Mouse (Mus musculus) cerebellum, adult 8-10 months (tissue): ENCODE measurements at regions not wholly inside any gene's neighbourhood (a gene's known extent, or its start where the extent isn't known, plus 50 kb on each side); places are given as distances from the start of the nearest gene placed in this dataset.
"Not testable (repeated sequence)": the region's sequence is repeated elsewhere in the genome, so short reads cannot be mapped to it uniquely, and the experiment has no call there.

Experiments
- DNase-seq: peaks from one replicate; pipeline ENCODE4 v3.0.0; 2022

DNA sequence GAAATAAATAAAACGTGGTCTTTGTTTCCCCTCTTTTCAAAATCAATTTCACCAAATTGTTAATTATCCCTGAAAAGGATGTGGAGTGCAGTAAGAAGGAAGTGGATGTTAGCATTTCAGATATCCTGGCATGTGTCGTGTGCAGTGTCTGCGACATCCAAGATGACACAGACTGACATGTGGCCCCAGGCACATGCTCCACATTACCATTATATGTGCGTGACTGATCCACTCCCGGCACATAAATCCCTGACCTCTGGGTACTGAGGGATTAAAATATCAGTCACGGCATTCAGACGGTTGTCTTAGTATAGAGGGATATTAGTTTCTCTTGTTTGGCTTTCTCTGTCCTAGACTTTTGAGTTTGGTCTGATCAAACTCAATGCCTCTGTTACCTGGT, 168.0 kb upstream of the Slc25a13 start:
- DNase-seq: no peak

DNA sequence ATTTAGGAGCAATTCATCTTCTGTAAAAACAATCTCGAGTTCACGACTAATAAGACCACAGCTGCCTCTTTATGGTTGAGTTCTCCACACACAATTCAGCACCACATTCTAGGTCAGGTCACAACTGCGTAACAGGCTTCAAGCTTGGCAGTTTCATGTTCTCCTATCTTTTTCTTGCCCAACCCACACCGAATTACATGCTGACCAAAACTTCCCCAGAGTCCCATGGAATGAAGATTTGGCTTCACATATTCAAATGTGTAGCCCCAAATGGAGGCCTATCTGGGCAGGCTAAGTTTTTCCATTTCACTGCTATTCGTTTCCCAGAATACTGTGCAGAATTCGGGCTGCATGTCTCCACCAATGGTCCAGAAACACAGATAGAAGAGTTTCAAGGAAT, 167.5 kb upstream of the Slc25a13 start:
- DNase-seq: no peak

DNA sequence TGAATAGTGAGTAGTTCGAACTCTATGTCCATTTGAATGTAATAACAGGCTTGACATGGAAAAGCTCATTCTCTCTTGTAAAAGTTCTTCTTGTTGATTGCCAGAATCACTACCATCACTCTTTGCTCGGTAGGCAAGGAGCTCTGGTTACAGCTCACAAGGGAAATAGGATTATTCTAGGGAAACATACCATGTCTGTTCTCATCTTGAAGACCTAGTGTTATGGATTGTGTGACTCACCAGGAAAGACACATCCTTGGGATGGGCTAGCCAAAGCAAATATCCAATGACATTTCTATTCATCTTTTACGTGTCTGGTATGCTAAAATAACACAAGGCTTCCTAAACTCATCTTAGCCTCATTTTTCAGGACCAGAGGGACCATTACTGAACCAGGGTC, 155.4 kb upstream of the Slc25a13 start:
- DNase-seq: no peak

DNA sequence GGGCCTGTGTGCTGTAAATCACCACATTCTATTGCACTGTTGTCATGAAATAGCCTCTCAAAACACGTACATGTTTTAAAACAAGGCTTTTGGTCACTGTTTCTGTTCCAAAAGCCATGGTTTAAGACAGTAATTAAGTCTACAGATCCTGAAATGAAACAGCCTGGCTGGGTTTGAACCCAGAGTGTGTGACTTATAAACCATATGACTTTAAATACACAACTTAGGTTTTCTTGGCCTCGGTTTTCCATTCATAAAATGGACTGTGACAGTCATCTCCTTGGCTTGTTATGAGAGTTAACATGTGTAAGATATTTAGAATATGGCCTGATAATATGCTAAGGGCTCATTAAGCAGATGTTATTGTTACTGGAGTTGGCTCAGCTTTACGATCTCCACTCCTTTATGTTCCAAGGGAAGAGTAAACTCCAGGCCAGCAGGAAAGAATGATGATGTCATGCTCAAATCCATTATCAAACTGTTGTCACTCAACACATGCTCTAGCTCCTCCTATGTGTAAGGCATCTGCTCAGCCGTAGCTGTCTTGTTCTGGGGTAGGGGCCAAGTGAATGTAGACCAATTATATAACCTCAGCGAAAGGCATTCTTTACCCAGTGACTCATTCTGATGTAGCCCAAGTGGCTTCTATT, 154.6 kb upstream of the Slc25a13 start:
- DNase-seq: no peak

DNA sequence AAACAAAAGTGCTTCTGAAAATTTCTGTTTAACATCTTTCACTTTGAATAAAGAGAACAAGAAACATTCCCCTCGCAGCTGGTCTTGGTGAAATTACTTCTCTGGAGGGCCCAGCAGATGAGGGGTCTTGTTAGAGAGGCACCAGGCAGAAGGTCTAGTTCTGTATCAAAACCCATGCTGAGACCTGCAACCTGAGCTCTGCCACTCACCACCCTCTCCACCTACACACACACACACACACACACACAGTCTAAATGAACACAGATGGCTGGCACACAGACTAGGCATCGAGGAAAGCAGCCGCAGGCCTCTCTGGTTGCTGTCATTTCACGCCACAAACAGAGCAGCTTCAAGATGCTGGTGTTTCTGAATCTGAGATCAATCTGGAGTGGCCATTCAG, 147.1 kb upstream of the Slc25a13 start:
- no peak for DNase-seq

DNA sequence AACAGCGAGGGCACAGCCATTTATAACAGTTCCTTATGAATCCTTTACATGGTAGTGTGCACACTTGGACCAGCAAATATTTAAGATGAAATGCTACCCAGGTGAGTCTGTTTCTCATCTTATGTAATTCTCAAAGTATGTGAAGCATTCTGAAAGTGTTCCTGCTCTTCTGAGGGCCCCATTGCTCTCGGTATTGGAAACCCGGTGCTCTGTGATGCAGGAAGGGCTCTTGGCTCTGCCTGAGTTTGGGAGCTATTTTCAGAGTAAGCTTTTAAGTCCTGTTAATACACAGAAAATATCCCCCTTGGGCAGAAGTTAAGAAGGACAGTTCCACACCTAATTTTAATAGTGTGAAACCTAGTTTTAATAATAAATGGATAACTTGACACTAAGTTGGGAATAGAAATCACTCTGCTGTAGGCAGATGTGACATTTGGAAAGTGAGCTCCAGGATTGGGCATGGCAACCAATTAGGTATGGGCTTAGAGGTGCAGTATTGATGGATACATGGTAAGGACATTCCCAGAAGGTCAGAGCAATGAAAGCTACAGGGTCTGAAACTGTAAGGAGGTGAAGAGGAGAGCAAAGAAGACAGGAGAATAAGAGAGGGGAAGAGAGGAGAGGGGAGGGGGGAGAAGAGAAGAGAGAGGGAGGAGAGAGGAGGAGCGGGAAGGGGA, 145.8 kb upstream of the Slc25a13 start:
- no peak for DNase-seq

DNA sequence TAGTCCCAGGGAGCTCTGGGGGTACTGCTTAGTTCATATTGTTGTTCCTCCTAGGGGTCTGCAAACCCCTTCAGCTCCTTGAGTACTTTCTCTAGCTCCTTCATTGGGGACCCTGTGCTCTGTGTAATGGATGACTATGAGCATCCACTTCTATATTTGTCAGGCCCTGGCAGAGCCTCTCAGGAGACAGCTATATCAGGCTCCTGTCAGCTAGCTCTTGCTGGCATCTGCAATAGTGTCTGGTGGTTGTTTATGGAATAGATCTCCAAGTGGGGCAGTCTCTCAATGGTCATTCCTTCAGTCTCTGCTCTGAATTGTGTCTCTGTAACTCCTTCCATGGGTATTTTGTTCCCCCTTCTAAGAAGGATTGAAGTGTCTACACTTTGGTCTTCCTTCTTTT, 144.2 kb upstream of the Slc25a13 start:
- not testable (repeated sequence) for DNase-seq

DNA sequence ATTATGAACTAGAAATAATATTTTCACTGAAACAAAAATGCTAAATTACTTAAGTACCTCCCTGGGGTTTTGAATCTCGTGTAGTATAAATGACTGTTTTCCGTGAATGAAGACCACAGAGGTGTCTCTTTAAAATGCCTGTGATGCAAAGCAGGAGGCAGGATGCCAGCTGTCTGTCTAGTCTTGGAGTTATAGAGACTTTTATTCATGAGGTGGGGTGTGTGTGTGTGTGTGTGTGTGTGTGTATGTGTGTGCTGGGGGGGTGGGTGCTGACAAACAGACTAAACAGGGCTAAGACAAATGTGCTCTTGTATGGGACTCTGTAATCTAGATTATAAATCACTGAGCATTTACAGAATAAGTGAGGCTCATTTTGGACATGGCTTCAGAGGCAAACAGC, 140.5 kb upstream of the Slc25a13 start:
- DNase-seq: no peak

DNA sequence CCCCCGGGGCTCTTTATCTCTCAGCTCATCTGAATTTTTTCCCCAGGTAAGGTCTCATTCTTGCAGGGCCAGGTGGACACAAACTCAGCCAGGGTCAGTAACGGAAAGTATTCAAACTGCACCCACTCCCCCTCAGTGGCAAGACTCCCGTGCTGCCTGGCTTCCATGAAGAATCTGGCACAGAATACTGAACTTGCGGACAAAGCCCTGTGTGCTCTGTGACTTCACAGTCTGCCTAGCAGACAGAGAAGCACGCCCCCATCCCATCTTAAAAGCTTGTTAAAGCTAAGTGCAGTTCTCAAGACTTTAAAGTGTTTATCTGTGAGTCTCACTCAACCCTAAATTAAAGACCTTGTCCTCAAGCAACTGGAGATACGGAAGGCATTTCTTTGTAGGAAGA, 140.0 kb upstream of the Slc25a13 start:
- no peak for DNase-seq

DNA sequence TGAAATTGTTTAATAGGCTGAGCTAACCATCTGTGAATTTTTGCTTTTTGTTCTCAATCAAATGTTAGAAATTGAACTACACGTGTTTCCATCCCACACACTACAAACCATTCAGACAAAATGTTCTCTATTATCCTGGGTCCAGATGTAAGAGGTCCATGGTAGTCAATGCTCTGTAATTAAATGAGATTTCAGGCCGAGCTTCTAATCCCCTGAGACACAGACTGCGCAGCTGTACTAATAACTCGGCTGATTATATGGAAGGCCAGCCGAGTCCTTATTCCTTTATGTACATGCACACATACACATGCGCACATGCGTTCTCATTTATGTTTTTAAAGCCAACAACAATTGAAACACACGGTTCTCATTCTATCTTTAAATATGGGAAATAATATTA, 118.3 kb upstream of the Slc25a13 start:
- DNase-seq: no peak

DNA sequence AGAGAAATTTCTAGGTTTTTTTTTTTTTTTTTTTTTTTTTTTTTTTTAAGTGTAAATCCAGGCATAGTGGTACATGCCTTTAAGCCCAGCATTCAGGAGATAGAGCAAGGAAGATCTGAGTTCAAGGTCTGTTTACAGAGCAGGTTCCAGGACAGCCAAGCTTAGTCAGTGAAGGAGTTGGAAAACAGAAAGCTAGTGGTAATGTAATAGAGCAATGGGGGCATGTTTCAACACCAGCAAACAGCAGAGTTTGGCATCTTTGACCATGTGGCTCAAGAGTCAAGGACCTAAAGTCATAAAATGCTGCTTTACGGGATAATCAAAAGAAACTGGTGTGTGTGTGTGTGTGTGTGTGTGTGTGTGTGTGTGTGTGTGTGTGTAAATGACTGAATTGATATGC, 113.3 kb upstream of the Slc25a13 start:
- DNase-seq: no peak

DNA sequence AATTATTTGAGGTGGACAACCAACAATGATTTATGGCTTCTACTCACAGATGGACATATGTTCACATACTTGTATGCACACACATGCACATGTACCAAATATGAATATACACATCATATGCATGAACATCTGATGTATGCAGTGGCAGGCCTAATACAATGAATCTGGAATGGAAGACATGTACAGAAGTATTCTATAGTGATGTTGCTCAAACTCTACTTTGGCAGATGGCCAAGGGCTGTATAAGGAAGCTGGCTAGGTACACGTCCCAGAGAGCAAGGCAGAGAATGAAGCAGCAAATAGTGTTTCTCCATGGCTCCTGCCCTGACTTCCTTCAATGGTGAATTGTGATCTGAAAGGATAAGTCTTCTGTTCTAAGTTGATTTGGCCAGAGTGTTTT, 108.5 kb upstream of the Slc25a13 start:
- DNase-seq: no peak

DNA sequence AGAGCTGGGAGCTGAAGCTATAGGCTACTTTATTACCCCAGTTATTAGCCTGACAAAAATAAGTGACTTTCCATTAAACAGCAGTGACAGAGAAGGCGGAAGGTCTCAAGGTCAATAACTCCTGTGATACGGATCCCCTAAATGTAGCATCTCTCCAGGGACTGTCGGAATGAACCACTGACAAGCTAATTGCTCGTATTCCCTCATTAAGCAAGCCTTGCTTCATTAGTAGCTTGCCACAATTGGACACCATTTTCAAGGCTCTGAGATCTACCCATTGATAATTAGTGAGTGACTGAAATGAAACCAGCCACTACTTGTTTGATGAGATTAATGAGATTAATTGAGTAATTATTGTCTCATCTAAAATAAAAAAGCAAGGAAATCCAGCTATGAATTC, 99.8 kb upstream of the Slc25a13 start:
- no peak for DNase-seq

DNA sequence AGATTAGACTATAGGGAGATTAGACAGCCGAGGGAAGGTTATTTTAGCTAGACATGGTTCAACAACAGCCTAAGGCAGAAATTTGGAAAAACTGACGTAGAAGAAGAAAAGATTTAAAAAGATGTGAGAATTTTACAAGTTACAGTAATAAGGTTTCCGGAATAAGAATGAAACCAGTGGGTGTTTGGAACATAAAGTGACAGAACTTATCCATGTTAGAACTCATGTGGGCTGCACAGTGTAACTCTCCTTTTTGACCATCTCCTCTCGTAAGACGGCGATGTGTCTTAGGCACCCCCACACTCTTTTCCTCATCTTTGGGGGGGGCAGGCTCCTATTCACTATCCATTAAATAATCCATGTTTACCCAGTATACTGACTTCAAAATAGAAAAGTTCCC, 96.2 kb upstream of the Slc25a13 start:
- DNase-seq: no peak

DNA sequence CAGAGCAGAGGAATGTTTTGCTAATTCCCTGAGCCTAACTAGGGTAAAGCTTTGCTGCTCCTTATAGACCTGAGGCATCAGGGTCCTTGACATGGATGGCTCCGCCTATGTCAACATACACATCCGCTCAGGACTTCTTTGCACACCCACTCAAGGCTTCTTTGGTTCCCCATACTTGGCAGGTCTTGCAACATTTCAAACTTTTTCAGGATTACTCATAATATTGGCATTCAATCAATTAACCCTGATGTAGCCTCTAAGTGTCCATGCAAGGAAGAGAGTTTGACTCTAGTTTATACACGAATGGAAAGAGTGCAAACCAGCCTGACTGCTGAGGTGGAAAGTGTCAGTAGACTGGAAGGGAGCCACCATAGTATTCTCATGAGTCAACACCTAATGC, 93.2 kb upstream of the Slc25a13 start:
- no peak for DNase-seq

DNA sequence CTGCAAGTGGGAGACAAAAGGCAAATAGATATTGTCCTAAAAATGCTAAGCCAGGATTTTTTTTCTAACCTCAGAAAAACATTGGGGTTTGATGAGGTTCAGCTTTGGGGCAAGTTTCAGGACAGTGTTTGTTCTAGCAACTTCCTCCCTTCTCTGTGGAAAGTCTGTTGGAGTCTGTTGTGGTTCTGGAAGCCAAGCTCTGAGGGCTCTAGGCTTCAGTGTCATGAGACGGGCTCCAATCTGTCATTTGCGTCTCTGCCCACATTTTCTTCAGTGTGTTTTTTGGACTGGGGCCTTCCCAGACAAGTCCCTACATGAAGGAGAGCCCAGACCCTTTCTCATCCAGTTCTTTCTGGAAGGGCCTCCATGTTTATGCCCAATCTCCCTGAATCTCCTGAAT, 90.6 kb upstream of the Slc25a13 start:
- no peak for DNase-seq

DNA sequence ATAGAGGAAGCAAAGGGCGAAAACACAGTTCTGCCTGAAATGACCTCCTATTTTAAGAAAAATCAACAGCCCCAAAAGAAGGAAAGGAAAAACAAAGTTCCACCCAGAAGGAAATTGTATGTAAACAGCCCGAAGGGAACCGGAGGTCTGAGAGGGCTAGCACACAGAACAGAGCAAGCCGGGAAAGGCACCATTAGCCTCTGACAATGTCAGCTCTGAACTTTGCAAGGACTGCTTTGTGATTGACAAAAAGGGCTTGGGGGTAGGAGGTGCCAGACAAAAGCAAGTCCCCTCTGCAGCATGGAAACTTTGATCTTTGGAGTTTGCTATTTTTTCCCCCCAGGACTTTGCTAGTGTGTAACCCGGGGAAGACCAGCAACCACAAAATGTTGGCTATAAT, 86.8 kb upstream of the Slc25a13 start:
- DNase-seq: no peak

DNA sequence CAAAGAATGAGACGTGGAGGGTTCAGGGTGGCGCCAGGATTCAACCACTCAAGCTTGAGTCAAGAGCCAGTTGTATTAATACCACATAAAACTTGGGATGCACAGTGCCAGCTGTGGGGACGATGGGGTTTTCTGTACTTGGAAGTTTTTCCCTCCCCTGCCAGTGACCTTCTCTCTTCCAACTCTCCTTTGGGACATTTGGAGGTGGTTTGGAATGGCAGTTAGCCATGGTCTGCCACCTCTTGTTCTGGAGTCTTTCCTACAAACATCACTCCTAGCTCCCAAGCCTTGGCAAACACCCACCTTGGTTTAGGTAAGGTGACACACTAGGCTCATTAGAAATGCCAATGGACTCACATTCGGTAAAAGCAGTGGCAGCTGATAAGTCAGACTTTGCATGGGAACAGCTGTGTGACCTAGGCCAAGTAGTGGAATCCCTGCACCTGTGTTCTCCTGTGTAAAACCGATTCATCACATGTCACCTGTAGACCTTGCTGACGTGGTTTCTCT, 84.1 kb upstream of the Slc25a13 start:
- DNase-seq: no peak

DNA sequence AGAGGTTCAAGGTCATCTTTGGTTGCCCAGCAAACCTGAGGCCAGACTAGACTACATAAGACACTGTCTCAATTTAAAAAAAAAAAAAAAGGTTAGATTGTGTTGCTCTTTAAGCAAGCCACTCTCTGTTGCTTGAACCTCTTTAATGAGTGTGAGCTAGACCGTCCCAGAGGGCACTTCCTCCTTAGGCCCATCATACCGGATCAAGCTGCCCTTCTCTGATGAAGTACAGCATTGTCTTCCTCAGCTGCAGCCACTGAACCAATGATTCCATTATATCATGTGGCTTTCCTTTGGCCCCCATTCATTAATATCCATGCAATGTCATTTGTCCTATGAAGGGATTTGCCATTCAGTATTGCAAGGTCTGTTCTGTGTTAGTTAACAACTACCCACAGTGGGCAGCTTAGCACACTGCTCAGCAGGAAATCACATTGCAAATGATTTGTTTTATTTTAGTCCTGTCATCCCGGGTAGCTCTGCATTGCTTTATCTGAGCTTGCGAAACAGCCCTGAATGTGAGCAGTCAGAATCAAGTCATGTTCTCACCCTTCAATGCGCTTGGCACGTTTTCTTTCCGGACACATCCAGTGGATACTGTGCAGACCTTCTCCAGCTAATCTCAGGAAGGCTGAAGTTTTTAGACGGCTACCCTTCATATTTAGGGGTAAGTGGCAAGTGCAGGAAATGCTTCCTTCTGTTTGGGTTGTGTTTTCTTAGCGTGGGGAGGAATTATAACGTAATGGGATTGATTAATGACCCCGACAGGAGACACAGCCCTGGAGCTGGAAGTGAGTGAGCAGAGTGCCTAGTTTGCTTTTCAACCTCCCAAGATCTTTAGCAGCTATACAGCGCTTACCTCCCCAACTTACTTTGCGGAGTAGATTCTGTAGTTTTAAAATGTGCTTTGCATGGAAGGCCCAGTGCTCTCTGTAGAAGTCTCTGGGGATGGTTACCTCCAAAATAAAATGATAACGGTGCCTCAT, 82.2 kb upstream of the Slc25a13 start:
- DNase-seq: no peak

DNA sequence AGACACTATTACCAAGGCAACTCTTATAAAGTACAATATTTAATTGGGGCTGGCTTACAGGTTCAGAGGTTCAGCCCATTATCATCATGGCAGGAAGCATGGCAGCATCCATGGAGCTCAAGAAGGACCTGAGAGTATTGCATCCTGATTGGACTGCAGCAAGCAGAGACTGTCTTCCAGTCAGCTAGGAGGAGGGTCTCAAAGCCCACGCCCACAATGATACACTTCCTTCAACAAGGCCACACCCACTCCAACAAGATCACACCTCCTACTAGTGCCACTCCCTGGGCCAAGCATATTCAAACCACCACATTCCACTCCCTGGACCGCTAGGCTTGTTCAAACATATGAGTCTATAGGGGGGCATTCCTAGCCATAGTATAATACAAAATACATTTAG, 78.6 kb upstream of the Slc25a13 start:
- not testable (repeated sequence) for DNase-seq

DNA sequence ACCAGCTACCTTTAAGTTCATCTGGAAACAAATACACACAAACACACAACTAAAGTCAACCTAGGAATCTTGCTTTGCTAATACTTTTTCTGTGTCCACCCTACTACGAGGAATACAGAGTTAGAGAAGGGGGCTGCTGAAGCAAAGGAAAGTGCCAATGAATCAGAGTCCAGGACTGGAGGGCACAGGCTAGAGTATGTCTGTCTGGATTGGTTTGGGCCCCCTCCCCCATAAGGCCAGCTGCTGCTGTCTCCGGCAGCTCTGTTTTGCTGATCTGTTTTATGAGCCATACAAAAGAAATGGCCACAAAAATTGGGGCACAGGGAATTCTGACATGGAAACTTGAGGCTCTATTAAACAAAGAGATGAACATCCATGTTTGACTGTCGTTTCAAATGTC, 74.8 kb upstream of the Slc25a13 start:
- no peak for DNase-seq

DNA sequence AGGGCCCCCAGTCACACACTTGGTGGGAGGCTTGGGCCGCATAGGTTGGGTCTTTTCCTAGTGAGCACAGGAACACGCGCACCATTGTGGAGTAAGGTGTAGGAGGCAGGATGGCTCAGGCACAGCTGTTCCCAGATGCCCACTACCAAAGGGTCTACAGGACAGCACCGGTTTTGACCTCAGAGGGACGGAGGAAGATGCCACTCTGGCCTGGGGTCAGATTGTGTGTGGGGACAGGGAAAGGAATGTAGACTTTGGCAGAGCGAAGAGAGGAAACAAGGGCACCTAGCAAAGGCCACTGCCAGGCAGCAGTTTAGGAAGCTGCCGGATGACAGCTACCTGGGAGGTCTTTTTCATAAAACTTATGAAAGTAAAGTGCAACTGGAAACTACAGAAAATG, 73.5 kb upstream of the Slc25a13 start:
- DNase-seq: no peak

DNA sequence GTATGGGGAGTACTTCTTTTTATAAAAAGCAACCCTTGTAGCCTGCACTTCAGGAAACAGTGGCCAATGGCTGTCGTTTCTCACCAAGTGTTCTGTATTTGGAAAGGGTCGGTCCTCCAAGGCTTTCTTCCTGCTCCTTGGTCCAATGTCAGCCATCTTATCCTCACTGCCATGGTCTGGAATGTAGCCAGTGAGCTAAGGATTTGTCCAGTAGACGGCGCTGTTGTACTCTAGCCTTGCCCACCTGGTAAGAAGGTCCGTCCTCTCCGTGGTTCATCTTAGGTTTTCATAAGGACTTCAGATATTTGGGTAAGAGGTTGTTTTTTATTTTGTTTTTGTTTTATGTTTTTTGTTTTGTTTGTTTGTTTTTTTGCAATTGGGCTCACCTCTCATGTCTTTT, 72.8 kb upstream of the Slc25a13 start:
- DNase-seq: peak; percentile 9
